Mouse (Mus musculus): ENCODE data around the gene Tet1.
"Not testable (repeated sequence)": the region's sequence is repeated elsewhere in the genome, so short reads cannot be mapped to it uniquely, and the experiment has no call there.

The Tet1 gene

GRCm38 (mm10) chr10:62851025-62851424 lies 57.8 kb downstream of the Tet1 start:
- DNase-seq (ENCODE audit: low read depth, low spot score), result no peak

GRCm38 (mm10) chr10:62848783-62849182 lies 60.0 kb downstream of the Tet1 start:
- peak; percentile 54 for DNase-seq (ENCODE audit: low read depth, low spot score)

- peak; percentile 61 for DNase-seq (ENCODE audit: low read depth, low spot score)
These were observed 61.6 kb downstream of the Tet1 start for GRCm38 (mm10) chr10:62847069-62847626.

GRCm38 (mm10) chr10:62843787-62844491 lies 64.9 kb downstream of the Tet1 start:
- peak; percentile 75 for DNase-seq (ENCODE audit: low read depth, low spot score)

GRCm38 (mm10) chr10:62841901-62842447 lies 66.8 kb downstream of the Tet1 start:
- peak; percentile 69 for DNase-seq (ENCODE audit: low read depth, low spot score)

- no peak for DNase-seq (ENCODE audit: low read depth, low spot score)
These were observed 68.1 kb downstream of the Tet1 start for GRCm38 (mm10) chr10:62840687-62841086.

GRCm38 (mm10) chr10:62837987-62838386 lies 70.8 kb downstream of the Tet1 start:
- no peak for DNase-seq (ENCODE audit: low read depth, low spot score)

GRCm38 (mm10) chr10:62832783-62833182 lies 76.0 kb downstream of the Tet1 start:
- DNase-seq (ENCODE audit: low read depth, low spot score), result peak; percentile 52

- no peak for DNase-seq (ENCODE audit: low read depth, low spot score)
These were observed 77.2 kb downstream of the Tet1 start for GRCm38 (mm10) chr10:62831546-62831945.

- no peak for DNase-seq (ENCODE audit: low read depth, low spot score)
These were observed 84.3 kb downstream of the Tet1 start for GRCm38 (mm10) chr10:62824474-62824873.

GRCm38 (mm10) chr10:62823431-62823830 lies 85.4 kb downstream of the Tet1 start:
- no peak for DNase-seq (ENCODE audit: low read depth, low spot score)

GRCm38 (mm10) chr10:62810010-62810409 lies 98.8 kb downstream of the Tet1 start:
- no peak for DNase-seq (ENCODE audit: low read depth, low spot score)

- no peak for DNase-seq (ENCODE audit: low read depth, low spot score)
These were observed 100.0 kb downstream of the Tet1 start for GRCm38 (mm10) chr10:62808766-62809165.

GRCm38 (mm10) chr10:62808316-62808715 lies 100.5 kb downstream of the Tet1 start:
- DNase-seq (ENCODE audit: low read depth, low spot score), result no peak

- DNase-seq (ENCODE audit: low read depth, low spot score), result peak; percentile 73
These were observed 104.7 kb downstream of the Tet1 start for GRCm38 (mm10) chr10:62804106-62804505.

- DNase-seq (ENCODE audit: low read depth, low spot score), result no peak
These were observed 105.5 kb downstream of the Tet1 start for GRCm38 (mm10) chr10:62803296-62803695.

- DNase-seq (ENCODE audit: low read depth, low spot score), result peak; percentile 59
These were observed 114.6 kb downstream of the Tet1 start for GRCm38 (mm10) chr10:62794221-62794620.

- DNase-seq (ENCODE audit: low read depth, low spot score), result peak; percentile 50
These were observed 115.7 kb downstream of the Tet1 start for GRCm38 (mm10) chr10:62793091-62793453.

- DNase-seq (ENCODE audit: low read depth, low spot score), result peak; percentile 99
These were observed 116.4 kb downstream of the Tet1 start, which contains the start of gene Ccar1 for GRCm38 (mm10) chr10:62792177-62793090. Ccar1 (minus strand) TSS chr10:62792286.

GRCm38 (mm10) chr10:62791251-62792176 lies 117.3 kb downstream of the Tet1 start:
- DNase-seq (ENCODE audit: low read depth, low spot score), result peak; percentile 50

GRCm38 (mm10) chr10:62781776-62782175 lies 127.0 kb downstream of the Tet1 start:
- DNase-seq (ENCODE audit: low read depth, low spot score), result not testable (repeated sequence)
